In genomic region chr11:72502236-72502635, GRCm38 (mm10) we compare ENCODE assay signal across 13 mouse cellular contexts. TPM values are rescaled to one million over a fixed set of nuclear protein-coding genes. Genes with fewer than 3 reads are reported as not detected.
DNase-seq lines count a peak whose midpoint lies in the region; ATAC-seq and TF ChIP-seq lines count a peak whose summit lies in the region.
"Had no signal": no experiment of that assay in that cellular context is flagged by ENCODE, and none has a peak within 500 bp of the region (broad histone marks: within the 10 kb centered on the region; RNA-seq: fewer than 3 reads in every experiment).

No protein-coding gene starts in this region.

- 29% methylated on average over 8 of the region's 8 CpGs for WGBS in kidney, embryonic 16.5 days
- 20% methylated on average over 8 of the region's 8 CpGs for WGBS in hindbrain, embryonic 11.5 days
- WGBS in midbrain, embryonic 16.5 days, result 10% methylated on average over 8 of the region's 8 CpGs

- H3K4me2 ChIP-seq in kidney, embryonic 16.5 days (replicated peaks; ENCODE audit: low read depth, low read length), result no peak overlapping the region
- H3K4me2 ChIP-seq in hindbrain, embryonic 11.5 days (replicated peaks; ENCODE audit: low read depth, low read length), result no peak overlapping the region
- H3K4me2 ChIP-seq in midbrain, embryonic 16.5 days (ENCODE audit: low read length), result no peak overlapping the region

- no peak overlapping the region for H3K4me3 ChIP-seq in kidney, embryonic 16.5 days (ENCODE audit: low read length)
- no peak overlapping the region for H3K4me3 ChIP-seq in hindbrain, embryonic 11.5 days (ENCODE audit: low read depth, low read length)
- no peak overlapping the region for H3K4me3 ChIP-seq in midbrain, embryonic 16.5 days (ENCODE audit: low read depth, low read length)
- H3K4me3 ChIP-seq: heart, adult 2 months had no signal

- H3K27ac ChIP-seq in kidney, embryonic 16.5 days (ENCODE audit: low read length), result peak overlapping the region; percentile 84
- H3K27ac ChIP-seq in hindbrain, embryonic 11.5 days (ENCODE audit: low read depth, low read length), result no peak overlapping the region
- peak overlapping the region; percentile 11; the same call in 1 of the 2 replicates for H3K27ac ChIP-seq in midbrain, embryonic 16.5 days (ENCODE audit: low read length)
- H3K27ac ChIP-seq: heart, adult 2 months had no signal

- TF ChIP-seq POLR2A in brain, embryonic 14.5 days (IDR thresholded peaks at IDR 0.05; ENCODE audit: borderline replicate concordance, extremely low read depth, insufficient read depth, insufficient read length, poor library complexity, severe bottlenecking), result no peak

- H3K9ac ChIP-seq in kidney, embryonic 16.5 days (replicated peaks; ENCODE audit: low read length), result peak overlapping the region; percentile 20; the same call in 1 of the 2 replicates
- no peak overlapping the region for H3K9ac ChIP-seq in hindbrain, embryonic 11.5 days (ENCODE audit: low read depth, low read length)
- H3K9ac ChIP-seq in midbrain, embryonic 16.5 days (ENCODE audit: low read depth, low read length), result 0 out of 2 replicates have a peak overlapping the region, but pooled peaks have one; percentile 30
- H3K9ac ChIP-seq: liver, postnatal 0 days had no signal

- TF ChIP-seq CTCF in brain, embryonic 14.5 days (IDR thresholded peaks at IDR 0.05; ENCODE audit: borderline replicate concordance, extremely low read depth, insufficient read depth, insufficient read length), result no peak

- no peak for ATAC-seq in kidney, embryonic 16.5 days (ENCODE audit: low FRiP score, low TSS enrichment)
- ATAC-seq in hindbrain, embryonic 11.5 days (ENCODE audit: low FRiP score), result no peak
- peak; percentile 21; the same call in 1 of the 2 replicates for ATAC-seq in midbrain, embryonic 16.5 days
- ATAC-seq: liver, postnatal 0 days had no signal

- H3K36me3 ChIP-seq in kidney, embryonic 16.5 days (ENCODE audit: insufficient read depth, low read length), result no peaks in the 10 kb centered on the region
- H3K36me3 ChIP-seq in hindbrain, embryonic 11.5 days (ENCODE audit: control insufficient read depth, insufficient read depth, low read length), result no peaks in the 10 kb centered on the region
- H3K36me3 ChIP-seq in midbrain, embryonic 16.5 days (ENCODE audit: control insufficient read depth, insufficient read depth, low read length), result no peaks in the 10 kb centered on the region
- H3K36me3 ChIP-seq: G1E had no signal

- no peaks in the 10 kb centered on the region for H3K9me3 ChIP-seq in kidney, embryonic 16.5 days (ENCODE audit: low read length)
- no peaks in the 10 kb centered on the region for H3K9me3 ChIP-seq in hindbrain, embryonic 11.5 days (ENCODE audit: control insufficient read depth, low read length)
- H3K9me3 ChIP-seq in midbrain, embryonic 16.5 days (replicated peaks; ENCODE audit: control insufficient read depth, low read length, poor library complexity, severe bottlenecking), result no peaks in the 10 kb centered on the region
- H3K9me3 ChIP-seq: G1E had no signal

- H3K27me3 ChIP-seq in kidney, embryonic 16.5 days (ENCODE audit: insufficient read depth, low read length), result no peaks in the 10 kb centered on the region
- H3K27me3 ChIP-seq in hindbrain, embryonic 11.5 days (ENCODE audit: control insufficient read depth, insufficient read depth, low read length), result no peaks in the 10 kb centered on the region
- H3K27me3 ChIP-seq in midbrain, embryonic 16.5 days (ENCODE audit: control insufficient read depth, insufficient read depth, low read depth, low read length), result no peaks in the 10 kb centered on the region

- peaks cover 38% of the 10 kb centered on the region for H3K4me1 ChIP-seq in kidney, embryonic 16.5 days (ENCODE audit: insufficient read depth, low read length)
- no peaks in the 10 kb centered on the region for H3K4me1 ChIP-seq in hindbrain, embryonic 11.5 days (replicated peaks; ENCODE audit: control insufficient read depth, insufficient read depth, low read length)
- H3K4me1 ChIP-seq in midbrain, embryonic 16.5 days (ENCODE audit: control insufficient read depth, insufficient read depth, low read length), result peaks cover 8% of the 10 kb centered on the region

- no peak for DNase-seq in kidney, adult 11 months
- peak; percentile 51 for DNase-seq in brain, embryonic 14.5 days (ENCODE audit: low read depth)
- peak; percentile 13 for DNase-seq in hindbrain, embryonic 11.5 days (ENCODE audit: low spot score)
- no peak for DNase-seq in spleen, adult 12 weeks (ENCODE audit: low spot score)
- DNase-seq in adrenal gland, adult 8-10 months, result no peak
- DNase-seq: cerebellum, adult 11-12 months; liver, postnatal 0 days; spleen, adult 18-20 months; thymus, postnatal 4 days had no signal

RNA-seq across cellular contexts. Expression of gene Spns2, which starts 12.5 kb away (rescaled TPM):
- 2.5 and 3.3 TPM in 2 replicates for polyA plus RNA-seq in kidney, embryonic 16.5 days (2015; fragmentation: Nextera tagmentation; extraction: Ambion mirVana)
- polyA plus RNA-seq in brain, embryonic 14.5 days (2012; rRNA removed), result 46.0 and 49.0 TPM in 2 replicates
- 5.3 and 6.2 TPM in 2 replicates for polyA plus RNA-seq in hindbrain, embryonic 11.5 days (2014; fragmentation: Nextera tagmentation; extraction: Ambion mirVana)
- polyA plus RNA-seq in midbrain, embryonic 16.5 days (2015; fragmentation: Nextera tagmentation; extraction: Ambion mirVana), result 6.8 and 8.4 TPM in 2 replicates
- 1 to 10 TPM; 2.5 to 5.0 (median 4.0) TPM for total RNA-seq in adrenal gland, adult 8-10 months (2022)

RNA-seq across cellular contexts. Expression of gene Spns3, which starts 48.1 kb away (rescaled TPM):
- 0.27 and 0.32 TPM in 2 replicates for polyA plus RNA-seq in kidney, embryonic 16.5 days (2015; fragmentation: Nextera tagmentation; extraction: Ambion mirVana)
- polyA plus RNA-seq in brain, embryonic 14.5 days (2012; rRNA removed), result 0.08 and 0.19 TPM in 2 replicates
- polyA plus RNA-seq in hindbrain, embryonic 11.5 days (2014; fragmentation: Nextera tagmentation; extraction: Ambion mirVana), result not detected in 2 replicates
- polyA plus RNA-seq in midbrain, embryonic 16.5 days (2015; fragmentation: Nextera tagmentation; extraction: Ambion mirVana), result 0.17 TPM in 1 of 2 replicates, not detected in the other
- under 1 TPM in 3 of 4 experiments, not detected in 1; 0.12 to 0.25 (median 0.19) TPM for total RNA-seq in adrenal gland, adult 8-10 months (2022)
- total RNA-seq: heart, adult 2 months had no signal
- polyA plus RNA-seq: G1E had no signal

Comparison
In these comparisons a context has a peak if more than half of its experiments do, and no peak if none do; other contexts are left out.
1. DNase-seq: peak in brain, embryonic 14.5 days (single experiment) and hindbrain, embryonic 11.5 days (single experiment); none in kidney, adult 11 months (single experiment), spleen, adult 12 weeks (single experiment) and adrenal gland, adult 8-10 months (single experiment).